Mouse (Mus musculus): ENCODE results near the gene Tnfsf13.

Tnfsf13 gene

DNA sequence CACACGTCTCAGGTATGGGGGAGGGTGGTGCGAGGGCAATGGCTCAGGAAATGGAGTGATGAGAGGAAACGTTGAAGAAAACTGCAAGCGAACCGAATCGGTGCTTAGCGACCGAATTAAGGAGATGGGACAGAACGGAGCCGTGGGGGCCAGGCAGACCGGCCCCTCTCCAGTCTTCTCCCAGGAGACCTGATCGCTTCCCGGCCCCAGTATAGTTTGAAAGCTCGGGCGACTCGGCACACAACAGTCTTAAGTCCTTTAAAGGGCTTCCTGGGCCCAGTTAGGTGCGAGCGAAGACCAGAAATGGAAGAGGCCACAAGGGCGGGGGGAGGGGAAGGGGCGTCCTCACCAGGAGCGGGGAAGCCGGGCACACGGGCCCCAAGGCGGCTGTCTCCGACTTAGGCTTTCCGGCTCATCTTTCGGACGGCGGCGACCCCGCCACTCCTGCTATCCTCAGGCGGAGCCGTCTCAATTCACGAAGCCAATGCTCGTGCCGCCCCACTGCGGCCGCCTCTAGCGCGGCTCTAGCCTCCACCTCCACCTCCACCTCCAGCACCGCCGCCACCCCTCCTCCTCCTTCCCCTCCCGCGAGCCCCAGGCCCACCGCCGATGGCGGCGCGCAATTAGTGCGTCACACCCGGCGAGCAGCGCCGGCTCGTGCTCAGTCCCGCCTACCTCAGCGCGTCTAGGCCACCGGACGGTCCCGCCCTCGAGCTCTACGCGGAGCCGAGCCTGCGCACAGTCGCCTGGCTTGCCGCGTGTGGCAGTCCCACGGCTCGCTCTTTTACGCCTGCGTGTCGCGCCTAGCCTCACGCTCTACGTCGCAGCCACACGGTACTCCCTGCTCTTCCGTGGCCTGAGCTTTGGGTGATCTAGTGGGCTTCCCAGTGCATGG, 4.0 kb downstream of the Tnfsf13 start, which contains the start of gene Senp3:
Gene Senp3 (minus strand): TSS at position 771 of the 895 bp plus-strand sequence.
- DNase-seq (ENCODE audit: low read depth, low spot score): peak; percentile 100

DNA sequence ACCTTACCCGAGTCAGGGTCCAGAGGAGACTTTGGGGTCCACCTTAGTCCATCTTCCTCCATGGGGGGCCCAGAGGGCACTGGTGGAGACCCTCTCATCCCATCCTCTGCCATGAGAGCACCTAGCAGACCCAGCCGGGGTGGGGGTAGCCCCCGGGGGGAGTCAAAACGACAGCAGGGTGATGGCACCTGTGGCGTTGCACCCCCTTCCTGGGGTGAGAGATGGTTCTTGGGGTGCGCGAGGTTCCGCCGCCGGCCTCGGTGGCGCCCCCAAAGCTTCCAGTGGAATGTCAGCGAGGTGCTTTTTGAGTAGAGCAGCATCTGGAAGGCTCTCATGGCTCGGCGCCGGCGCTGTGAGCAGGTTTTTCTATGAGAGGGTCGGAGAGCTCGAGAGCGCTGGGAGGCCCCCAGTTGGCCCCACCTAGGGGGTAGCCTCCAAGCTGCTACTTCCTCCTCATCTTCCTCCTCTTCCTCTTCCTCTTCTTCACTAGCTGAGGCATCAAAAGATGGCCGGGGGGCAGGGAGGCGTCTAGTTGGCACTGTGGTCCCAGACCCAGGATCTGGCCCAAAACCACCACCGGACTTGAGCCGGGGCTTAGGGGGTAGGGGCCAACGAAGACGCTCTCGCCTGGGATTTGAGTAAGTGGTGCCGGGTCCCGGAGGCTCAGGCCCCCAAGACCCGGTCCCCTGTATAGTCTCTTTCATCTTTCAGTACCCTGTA, 5.3 kb downstream of the Tnfsf13 start:
- DNase-seq (ENCODE audit: low read depth, low spot score): no peak

DNA sequence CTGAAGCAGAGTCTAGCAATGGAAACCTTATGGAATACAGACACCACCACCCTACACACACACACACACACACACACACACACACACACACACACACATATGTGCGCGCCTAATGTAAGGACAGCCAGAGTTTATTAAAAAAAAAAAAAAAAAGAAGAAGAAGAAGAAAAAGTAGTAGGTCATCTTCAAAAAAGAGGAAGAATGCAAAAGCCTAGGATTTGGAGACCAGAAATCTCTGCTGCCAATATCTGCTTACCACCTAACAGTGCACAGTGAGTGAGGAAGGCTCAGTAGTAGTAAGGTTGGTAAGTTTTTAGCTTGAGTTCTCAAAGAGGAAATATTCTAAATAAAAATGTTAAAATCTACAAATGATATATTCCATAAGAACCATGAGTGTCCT, 6.4 kb downstream of the Tnfsf13 start:
- DNase-seq (ENCODE audit: low read depth, low spot score): no peak

DNA sequence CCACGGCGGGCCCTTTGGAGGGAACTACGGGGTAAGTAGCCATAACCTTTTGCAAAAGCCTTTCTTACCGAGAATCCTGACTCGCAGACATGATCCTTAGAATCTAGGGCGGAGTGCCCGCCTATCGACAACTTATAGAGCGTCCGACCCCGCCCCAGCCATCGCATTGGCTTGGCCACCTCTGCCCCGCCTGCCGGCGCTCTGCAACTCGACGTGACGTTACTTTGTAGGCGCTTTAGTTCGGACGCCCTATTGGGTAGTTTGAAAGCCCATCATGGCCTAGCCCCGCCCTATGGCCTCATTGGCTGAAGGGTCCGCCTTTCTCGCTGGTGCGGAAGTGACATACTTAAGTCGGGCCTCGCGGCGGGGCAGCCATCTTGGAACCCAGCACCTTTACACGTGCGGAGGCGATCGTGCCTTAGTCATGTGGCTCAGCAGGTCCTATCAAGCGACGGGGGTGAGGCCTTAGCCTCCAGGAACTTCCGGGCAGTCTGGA, 13.3 kb downstream of the Tnfsf13 start, which contains the start of gene Eif4a1:
Gene Eif4a1 (minus strand): TSS at position 213 of the 496 bp plus-strand sequence.
- DNase-seq (ENCODE audit: low read depth, low spot score): peak; percentile 100

DNA sequence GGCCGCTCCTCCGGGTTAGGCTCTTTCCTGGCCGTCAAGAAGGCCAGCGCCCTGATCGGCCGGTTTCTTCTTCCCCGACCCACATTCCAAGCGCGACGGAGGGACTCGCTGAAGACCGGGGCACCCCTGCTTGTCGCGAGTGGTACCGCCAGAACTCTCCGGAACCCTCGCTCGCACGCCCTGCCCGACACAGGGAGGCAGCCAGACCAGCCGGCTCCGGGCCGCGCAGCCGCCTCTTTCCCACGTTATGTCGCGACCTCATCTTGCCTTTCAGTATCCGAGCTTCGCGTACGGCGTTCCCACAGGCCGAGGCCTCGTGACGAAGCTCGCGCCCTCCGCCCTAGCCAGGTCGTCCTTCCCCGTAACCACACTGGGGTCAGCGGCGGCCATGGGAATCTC, 13.9 kb downstream of the Tnfsf13 start:
- no peak for DNase-seq (ENCODE audit: low read depth, low spot score)

DNA sequence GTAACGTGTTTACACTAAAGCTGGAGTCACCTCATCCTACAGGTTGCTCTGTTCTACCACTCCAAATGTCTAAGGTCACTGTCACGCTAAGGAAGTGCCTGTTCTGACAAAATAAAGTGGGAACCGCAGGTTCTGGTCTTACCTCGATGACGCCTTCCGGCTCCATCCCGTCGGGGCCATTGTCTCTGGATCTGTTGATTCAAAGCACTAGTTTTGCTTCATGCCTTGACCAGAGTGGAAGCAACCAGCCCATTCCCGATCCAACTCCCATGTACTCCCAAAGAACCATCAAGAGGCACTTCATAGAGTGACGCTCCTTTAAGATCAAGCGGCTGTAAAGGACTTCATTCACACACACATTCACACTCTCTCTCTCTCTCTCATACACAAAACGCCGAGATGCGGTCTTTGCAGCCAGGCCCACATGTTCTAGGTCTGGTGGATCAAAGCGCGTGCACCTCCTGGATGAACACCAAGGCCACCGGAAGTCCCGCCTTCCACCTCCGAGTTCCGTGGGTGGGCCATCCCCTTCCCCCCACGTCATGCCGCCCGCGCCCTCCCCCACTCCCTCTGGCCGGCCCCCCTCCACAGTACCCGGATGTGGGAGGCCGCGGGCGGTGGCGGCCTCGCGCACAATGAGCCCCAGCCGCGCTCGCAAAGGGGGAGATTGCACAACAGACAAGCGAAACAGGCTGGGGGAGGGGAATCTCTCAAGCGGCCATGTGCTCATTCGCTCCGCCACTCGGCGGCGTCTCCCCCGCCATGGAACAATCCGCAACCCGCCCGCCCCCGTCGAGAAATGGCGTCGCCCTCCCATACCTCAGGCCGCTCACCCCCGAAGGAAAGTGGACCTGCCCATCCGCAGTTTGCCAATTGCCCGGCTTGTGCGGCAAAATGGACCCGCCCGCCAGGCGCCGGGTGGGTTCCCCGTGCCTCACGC, 14.5 kb downstream of the Tnfsf13 start:
- peak; percentile 98 for DNase-seq (ENCODE audit: low read depth, low spot score)

DNA sequence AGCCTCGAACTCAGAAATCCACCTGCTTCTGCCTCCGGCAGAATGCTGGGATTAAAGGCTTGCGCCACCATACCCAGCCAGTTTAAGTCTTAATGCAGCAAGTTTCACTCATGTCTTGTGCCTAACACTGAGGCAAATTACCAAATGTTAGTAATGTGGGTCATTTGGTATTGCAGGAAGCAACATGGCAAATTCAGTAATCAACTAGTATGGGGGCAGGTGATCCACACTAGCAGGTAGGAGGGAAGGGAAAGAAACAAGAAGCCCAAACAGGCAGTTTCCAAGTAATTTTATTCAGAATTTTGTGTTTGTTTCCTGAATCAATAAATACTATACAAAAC, 18.9 kb downstream of the Tnfsf13 start:
- no peak for DNase-seq (ENCODE audit: low read depth, low spot score)

DNA sequence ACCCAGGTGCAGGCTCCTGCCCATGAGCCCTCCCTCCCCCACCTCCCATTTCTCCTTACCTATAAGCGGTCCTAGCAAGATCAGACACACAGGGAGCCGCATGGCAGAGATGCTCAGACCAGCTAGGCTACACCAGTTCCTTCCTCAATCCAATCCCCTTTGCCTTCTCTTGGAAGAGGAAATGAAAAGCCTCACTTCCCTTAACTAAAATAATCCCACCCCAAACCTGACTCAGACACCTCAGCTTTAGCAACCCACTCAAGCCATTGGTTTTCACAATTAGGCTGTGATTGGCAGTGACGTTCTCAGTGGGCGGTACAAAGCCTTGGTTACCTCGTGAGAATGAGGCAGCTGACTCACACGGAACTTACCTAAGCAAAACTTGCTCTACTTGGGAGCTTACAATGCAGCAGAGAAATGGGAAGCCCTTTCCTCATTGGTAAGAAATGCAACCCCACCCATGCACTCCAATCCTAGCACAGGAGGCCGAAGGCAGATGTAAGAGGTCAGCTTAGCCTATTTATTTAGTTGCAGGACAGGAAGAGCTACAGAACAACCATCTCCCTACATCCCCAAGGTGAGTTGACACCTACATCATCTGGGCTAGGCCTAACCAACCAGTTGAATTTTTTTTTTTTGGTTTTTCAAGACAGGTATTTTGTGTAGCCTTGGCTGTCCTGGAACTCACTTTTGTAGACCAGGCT, 19.5 kb downstream of the Tnfsf13 start, which contains the start of gene Cd68:
Gene Cd68 (minus strand): TSS at position 193 of the 704 bp plus-strand sequence.
- peak; percentile 70 for DNase-seq (ENCODE audit: low read depth, low spot score)

DNA sequence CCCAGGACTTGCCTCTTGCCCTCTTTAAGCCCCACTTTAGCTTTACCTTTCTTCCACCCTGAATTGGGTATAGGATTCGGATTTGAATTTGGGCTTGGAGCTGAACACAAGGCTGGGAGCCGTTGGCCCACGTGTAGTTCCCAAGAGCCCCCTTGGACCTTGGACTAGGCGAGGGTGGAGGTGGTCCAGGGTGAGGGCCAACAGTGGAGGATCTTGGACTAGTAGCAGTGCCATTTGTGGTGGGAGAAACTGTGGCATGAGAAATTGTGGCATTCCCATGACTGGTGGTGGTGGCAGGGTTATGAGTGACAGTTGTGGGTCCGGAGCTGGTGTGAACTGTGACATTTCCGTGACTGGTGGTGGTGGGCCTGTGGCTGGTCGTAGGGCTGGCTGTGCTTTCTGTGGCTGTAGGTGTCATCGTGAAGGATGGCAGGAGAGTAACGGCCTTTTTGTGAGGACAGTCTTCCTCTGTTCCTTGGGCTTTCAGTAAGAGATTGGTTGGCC, 20.1 kb downstream of the Tnfsf13 start:
- DNase-seq (ENCODE audit: low read depth, low spot score): no peak

DNA sequence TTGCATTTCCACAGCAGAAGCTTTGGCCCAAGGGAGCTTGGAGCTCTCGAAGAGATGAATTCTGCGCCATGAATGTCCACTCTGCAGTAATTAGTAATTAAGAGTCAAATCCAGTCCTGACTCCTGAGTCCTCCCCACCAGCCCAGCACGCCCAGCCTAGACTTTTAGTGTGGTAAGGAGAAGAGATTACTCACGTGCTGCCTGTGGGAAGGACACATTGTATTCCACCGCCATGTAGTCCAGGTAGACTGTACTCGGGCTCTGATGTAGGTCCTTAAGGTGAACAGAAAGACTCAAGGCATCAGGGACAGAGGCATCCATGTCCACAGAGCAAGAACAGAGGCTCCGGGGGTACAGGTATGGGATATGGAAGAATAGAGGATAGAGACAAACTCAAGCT, 20.7 kb downstream of the Tnfsf13 start:
- DNase-seq (ENCODE audit: low read depth, low spot score): no peak

DNA sequence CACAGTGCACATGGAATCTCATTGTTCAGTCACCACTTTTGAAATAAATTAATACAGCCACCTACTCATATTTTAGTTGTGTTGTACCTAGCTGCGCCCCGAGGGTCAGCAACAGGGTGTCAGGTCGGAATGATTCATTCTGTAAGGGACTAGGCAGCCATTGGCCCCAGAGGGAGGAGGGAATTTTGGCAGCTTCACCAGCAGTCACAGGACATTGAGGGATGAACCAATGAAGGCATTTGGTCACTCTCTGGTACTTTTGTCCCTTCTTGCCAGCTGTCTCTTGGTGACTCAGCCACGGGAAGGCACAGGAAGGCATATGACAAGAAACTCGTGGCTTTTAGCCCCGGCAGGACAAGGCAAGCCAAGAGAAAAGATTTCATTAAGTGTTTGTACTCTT, 21.8 kb downstream of the Tnfsf13 start:
- no peak for DNase-seq (ENCODE audit: low read depth, low spot score)

DNA sequence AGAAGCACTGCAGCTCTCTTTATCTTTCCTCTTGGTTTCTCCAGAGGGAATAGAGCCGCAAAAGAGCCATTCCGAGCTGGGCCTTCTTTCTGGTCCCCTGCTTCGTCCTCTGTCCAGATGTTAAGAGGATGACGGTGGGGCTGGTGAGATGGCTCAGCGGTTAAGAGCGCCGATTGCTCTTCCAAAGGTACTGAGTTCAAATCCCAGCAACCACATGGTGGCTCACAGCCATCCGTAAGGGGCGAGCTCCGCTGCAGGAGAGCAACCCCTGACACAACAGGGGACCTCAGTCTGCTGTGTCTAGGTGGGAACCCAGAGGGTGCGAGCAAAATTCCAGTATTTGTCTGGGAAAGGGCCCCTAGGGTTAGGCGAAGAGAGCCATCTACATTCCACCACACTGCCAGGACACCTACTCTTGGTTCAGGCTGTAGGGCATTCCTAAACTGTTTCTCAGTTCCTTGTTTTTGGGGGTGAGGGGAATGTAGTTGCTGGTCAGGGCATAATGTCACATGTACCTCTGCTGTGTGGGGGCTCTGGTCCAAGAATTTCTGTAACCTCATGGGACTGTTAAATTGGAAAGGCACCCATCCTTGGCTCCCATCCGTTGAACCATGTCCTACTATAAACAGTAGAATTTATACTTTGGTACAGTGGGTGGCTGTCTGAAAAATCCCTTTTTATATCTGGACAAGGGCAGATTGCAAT, 22.5 kb downstream of the Tnfsf13 start:
- no peak for DNase-seq (ENCODE audit: low read depth, low spot score)

DNA sequence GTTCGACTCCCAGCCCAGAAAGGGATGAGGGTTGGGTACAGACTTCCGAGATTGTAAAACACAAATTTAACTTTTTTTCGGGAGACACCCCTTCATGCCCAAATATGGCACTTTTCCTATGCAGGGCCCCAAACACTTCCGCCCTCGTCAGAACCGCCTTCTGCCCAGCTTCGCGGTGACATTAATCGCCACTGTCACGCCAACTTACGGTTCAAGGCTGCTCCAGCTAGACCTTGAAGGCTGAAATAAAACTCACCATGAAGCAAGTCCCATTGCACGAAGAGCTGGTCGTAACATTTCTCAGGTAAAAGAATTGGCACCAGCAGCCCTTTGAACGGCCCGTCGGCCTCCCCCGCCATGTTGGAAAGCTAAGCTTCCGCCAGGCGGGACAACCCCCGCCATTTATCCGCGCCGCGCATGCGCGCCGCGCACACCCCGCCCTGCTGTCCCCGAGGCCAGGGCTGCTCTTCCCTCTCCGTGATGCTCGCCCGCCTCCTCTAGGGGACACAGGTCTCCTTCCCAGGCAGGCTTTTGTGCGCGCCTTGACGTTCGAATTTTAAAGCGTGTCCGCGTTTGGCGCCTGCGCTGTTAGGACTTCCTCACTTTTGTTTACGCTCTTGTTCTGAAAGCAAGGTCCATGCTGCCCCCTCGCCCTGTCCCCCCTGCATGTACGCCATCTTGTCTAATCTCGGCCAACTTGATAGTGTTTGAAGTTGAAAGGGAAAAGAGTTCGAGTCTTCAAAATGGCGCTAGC, 23.2 kb downstream of the Tnfsf13 start, which contains the start of gene Mpdu1:
Gene Mpdu1 (minus strand): TSS at position 430 of the 754 bp plus-strand sequence.
- DNase-seq (ENCODE audit: low read depth, low spot score): peak; percentile 97

DNA sequence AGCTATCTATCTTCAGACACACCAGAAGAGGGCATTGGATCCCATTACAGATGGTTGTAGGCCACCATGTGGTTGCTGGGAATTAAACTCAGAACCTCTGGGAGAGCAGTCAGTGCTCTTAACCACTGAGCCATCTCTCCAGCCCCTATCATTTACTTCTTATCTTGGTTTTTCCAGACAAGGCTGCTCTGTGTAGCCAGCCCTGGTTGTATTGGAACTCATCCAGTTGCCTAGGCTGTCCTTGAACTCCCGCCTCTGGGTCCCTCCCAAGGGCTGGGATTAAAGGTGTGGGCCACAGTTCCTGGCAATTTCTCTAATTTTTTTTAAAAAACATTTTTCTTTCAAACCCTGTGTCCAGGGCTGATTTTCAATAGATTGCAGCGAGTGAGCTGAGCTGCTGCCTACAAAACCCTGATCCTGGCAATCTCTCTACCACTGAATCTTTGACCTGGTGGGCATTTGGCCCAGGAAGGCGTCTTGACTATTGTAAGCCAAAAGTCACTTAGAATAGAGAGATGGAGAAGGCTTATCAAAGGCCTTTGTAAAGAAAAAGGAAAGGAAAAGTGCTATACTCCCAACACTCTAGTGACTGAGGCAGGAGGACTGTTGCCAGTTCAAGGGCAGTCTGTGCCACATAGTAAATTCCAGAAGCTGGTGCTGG, 24.2 kb downstream of the Tnfsf13 start:
- no peak for DNase-seq (ENCODE audit: low read depth, low spot score)

DNA sequence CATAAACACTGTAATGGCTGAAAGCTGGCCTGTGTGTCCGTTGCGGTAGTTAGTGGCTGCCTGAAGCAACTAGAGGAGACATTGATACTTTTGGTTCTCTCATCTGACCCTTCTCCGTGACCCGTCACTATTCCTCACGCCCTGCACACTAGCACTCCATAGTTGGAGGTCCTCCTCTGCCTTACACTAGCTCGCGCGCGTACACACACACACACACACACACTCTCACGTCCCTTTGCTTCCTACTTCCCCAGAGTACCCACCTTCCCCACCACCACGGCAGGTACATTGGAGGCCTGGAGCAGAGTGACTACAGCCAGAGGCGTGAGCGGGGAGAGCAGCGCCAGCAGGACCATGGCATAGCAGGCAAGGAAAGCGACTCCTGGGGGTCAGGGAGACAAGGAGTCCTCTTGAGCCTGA, 28.1 kb downstream of the Tnfsf13 start:
- DNase-seq (ENCODE audit: low read depth, low spot score): no peak

DNA sequence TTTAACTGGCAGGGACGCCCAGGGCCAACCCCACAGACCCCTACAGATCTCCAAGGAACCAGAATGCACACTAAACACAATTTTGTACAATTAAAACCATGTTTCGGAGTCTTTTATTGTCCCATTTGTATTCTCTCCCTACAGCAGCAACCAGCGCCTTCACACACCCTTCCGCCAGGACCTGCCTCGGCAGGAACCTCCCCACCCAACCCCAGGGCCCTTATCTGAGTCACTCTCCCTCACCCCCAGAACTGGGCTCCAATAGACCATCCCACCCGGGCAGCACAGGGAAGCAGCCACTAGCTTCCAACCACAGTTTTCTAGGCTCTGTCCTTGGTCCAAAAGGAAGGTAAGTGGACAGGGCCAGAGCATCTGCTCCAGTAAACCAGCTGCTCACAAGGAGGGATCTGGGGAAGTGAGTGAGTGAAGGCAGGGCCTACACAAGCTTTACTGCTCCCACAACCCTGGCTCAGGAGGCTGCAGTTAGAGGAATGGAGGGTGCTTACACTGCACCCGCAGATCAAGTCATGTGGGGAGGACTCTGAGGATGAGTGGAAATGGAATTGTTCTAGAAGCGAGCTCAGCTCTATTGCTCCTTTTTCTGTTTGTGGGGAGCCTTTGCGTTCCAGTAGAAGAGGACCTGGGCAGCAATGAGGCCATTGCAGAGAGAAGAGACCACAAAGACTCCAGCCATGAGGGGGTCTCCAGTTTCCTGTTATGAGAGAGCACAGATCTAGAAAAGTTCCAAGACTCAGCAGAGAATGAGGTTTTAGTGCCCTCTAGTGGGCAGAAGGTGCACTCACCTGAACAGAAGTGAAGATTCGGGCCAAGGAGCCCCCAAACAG, 28.7 kb downstream of the Tnfsf13 start:
- DNase-seq (ENCODE audit: low read depth, low spot score): peak; percentile 79

DNA sequence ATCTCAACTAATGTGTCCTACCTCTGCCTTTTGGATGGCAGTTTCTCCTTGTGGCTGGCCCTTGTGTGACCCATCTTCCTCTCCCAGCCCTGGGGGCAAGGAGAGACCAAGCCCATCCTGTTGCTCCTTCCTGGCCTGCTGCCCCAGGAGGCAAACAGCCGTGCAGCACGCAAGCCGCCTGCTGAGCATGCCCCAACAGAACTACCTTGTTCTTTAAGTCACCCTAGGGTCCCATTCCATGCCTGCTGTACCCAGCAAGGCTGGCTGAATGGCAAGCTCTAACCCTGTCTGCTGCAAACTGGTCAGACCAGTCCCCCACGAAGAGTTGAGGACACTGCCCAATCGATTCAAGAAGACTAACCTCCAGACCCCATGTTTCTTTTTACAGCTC, 29.5 kb downstream of the Tnfsf13 start:
- no peak for DNase-seq (ENCODE audit: low read depth, low spot score)
